Mouse (Mus musculus): Measurements from ENCODE around the gene Rtn2.

DNA sequence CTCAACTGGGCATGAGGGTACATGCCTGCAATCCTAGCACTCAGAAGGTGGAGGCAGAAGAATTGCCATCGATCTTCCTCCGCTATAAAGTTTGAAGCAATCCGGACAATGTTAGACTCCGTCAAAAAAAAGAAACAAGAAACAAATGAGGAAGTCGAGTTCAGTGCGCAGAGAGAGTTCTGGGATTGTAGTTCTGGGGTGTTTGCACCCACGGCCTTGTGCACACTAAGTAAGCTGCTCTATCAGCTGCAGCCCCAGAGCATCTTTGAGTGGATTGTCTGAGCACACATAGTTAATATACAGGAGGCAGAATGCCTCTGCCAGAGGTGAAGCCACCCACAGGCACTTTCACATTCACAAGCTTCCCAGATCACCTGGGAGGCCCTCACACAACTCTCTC is 36.3 kb downstream of the Rtn2 start:
- no peak for TF ChIP-seq POLR2A (IDR thresholded peaks at IDR 0.05; ENCODE audit: borderline replicate concordance, extremely low read depth, low read depth, low read length)
- no peak for TF ChIP-seq CTCF (IDR thresholded peaks at IDR 0.05; ENCODE audit: insufficient read depth, low read length)

All from lung, adult 2 months (tissue).